Mouse (Mus musculus) testis, postnatal 10 days (tissue): ENCODE measurements at regions not wholly inside any gene's neighbourhood (a gene's known extent, or its start where the extent isn't known, plus 50 kb on each side); places are given as distances from the start of the nearest gene placed in this dataset.

Experiments
- DNase-seq: peaks from one replicate; pipeline ENCODE4 v3.0.0; 2021; ENCODE audit warnings: low spot score

DNA sequence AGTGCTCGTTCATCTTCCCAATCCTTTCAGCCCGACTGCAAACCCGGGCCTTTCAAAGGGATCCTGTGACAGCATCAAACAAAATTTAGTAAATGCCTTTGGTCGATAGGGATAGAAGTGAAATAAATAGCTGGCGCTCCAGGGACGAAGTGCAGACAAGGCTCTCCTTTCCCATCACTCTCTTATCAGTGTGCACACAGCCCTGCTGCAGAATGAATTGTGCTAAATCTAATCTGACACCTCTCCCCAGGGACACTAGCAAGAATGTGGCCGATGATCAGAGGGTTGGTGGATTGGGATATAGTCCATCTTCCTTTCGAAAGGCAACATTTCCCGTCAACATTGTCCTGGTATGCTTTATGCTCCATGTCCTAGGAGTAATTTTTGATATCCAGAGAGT, 1372.9 kb upstream of the Tenm4 start:
- DNase-seq = no peak

DNA sequence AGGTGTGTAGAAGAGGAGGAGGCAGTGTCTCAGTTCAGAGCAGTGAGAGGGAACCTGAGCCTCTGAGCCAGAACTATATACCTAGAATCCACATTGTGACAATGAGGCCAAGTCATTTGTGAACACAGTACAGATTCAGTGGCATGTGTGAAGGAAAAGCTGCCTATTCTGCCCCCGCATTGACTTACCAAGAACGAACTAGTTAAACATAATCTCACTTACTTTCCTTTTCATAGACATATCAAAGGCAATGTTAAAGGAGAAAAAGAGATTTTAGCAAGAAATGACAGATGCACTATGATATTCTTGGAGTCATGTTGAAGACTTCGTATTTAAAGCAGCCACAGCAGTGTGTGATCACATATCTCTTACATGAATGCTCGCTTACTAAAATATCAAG, 1329.8 kb upstream of the Tenm4 start:
- DNase-seq = no peak

DNA sequence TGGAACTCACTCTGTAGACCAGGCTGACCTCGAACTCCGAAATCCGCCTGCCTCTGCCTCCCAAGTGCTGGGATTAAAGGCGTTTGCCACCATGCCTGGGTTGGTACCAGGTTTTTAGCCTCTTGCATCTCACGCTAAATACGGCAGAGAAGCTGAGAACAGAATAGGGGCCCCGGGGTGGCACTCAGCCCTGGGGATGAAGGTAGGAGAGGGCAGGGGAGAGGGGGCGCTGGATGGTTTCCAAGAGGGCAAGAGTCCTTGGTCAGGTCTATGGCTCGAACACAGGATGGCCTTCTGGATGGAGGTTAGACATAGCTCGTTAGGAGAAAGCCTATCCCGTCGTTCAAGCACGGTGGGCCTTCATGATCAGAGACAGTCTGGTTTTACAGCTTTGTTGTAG, 1319.7 kb upstream of the Tenm4 start:
- DNase-seq = peak; percentile 38

DNA sequence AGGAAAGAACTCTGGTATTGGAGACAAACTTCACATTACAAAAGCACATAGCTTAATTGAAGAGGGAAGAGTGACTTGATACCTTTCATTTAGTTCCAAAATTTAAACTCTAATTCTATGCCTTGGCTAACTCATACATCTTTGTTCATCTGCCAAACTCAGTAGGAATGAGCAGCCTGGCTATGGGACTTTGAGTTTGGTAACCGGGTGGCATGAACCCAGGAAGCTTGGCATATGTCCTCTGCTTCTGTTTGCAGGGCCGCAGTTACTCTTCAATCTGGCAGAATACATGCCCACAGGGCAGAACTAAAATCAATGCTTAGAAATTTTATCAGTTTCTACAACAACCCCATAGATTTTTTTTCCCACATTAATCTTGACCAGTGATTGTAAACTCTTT, 1314.4 kb upstream of the Tenm4 start:
- DNase-seq = no peak

DNA sequence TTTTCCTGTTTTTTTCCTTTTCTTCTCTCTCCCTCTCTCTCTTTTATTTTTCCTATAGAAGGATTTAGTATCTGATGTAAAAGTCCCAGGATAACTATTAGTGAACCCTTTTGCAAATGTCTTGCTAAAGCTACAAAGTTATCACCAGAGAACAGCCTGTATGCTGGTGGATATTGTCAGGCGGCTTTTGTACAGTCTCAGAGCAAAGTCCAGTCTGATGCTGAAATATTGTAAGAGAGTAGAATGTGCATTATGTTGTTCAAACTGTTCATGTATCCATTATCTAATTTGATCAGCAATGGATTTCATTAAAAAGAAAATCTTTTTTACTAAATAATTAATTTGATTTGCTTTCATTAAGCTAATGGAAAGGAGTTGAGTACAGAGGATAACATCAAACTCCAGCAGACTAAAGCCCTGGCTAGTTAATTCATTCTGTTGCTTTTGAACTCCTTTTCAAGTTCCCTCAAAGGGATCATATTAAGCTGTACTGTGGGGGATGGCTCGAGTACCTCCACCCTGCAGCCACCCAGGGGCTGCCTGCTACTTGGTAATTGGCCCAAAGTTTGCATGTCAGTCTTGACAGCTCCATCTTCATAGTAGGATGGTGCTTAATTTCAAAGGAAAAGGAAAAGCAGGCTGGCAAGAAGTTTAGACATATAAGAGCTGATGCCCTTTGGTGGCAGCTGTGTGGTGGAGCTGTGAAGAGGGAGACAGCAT, 1280.2 kb upstream of the Tenm4 start:
- DNase-seq = no peak

DNA sequence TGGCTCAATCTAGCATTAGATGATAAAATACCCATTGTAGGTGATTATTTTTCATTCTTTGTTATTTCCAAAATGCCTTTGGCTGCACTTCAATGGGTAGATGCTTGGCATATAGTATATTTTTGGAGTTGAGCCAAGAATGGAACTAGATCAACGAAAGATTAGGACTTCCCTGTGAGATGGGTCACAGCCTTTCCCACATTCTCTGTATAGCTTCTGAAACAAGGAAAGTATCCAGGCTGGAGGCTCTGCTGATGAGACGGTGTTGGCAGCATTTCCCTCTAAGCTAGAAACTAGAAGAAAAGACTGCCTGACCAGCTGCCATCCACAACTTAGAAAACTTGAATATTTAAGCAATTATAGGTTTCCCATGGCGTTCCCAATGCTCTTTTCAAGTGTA, 1273.0 kb upstream of the Tenm4 start:
- DNase-seq = no peak

DNA sequence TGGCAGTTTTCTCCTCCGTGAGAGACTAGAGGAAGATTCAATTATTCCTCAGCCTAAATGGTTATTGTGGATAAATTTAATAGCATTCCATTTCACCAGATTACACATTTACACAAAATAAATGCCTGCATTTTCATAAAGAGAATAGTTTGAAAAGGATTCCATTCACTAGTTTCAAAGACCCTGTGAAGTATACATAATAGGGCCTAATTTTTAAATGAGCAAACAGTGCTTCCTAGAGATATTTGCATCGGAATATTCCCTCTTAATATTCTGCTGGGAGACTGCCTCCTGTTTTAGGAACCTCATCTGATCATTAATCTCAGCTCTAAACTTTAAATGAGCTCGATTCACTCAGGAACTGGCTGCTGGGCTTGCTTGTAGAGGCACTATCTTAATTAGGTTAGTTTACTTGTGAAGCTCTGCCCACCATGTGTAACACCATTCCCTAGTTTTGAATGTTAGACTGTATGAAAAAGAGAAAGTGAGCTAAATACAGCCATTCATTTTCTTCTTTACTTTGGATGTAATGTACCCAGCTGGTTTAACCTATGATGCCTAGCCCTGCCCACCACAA, 1244.4 kb upstream of the Tenm4 start:
- DNase-seq = no peak

DNA sequence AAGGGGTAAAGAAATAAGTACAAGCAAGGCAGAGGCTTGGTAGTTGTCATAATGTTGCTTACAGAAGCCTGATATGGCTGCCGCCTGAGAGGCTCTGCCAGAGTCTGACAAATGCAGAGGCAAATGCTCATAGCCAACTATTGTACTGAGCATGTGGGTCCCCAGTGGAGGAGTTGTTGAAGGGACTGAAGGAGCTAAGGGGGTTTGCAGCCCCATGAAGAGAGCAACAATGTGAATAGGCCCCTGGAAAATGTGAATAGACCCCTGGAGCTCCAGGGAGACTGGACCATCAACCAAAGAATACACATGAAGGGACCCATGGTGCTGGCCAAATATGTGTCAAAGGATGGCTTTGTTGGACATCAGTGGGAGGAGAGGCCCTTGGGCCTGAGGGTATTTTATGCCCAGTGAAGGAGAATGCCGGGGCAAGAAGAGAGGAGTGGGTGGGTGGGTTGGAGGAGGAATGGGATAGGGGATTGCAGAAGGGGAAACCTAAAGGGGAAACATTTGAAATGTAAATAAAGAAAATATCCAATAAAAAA, 1207.2 kb upstream of the Tenm4 start:
- DNase-seq = no peak

DNA sequence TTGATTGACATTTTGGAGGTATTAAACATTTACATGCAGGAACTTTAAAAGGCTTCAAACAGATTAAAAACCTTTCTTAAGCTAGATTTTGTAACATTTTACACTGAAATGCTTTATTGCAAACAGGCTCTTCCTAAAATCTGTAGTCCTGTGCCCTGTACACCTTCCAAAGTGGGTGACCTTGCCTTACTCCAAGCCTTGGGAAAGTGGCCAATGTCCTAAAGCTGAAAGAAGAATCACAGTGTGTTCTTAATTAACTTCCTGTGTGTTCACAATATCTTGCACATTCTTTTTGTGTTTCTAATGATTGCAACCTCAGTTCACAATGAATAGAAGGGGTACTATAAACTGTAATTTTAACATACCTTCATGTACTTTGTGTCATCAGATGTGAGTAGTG, 1203.4 kb upstream of the Tenm4 start:
- DNase-seq = no peak

DNA sequence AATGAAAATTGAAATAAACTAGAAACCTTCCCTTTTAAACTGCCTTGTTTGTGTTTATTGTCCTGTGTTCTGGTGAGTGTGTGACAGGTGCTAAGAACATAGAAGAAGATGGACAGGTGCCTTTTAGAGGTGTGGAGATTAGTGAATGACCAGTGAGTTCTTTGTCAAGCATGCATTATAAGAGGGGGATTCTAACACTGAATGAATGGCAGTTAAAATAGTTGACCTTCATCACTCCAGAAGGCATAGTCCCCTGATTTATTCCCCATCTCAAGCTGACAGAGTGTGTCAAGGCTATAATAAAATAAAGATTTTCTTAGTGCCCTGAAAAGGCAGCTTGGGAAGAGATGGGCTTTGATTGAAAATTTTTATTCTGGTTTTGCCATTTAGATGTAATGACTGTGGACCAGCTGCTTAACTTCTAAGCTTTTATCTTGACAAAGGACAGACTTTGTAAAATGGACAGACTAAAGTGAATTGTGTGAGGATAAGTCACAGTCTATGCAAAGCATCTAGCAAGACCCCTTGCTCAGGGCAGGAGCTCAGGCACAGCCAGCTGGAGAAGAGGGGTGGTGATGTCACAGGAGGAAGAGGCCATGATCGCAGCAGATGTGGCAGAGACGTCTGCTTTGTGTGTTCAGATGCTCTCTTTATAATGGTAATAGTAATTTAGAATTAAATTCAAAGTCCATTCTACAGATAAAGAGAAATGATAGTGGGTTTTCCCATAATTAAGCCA, 1195.8 kb upstream of the Tenm4 start:
- no peak for DNase-seq

DNA sequence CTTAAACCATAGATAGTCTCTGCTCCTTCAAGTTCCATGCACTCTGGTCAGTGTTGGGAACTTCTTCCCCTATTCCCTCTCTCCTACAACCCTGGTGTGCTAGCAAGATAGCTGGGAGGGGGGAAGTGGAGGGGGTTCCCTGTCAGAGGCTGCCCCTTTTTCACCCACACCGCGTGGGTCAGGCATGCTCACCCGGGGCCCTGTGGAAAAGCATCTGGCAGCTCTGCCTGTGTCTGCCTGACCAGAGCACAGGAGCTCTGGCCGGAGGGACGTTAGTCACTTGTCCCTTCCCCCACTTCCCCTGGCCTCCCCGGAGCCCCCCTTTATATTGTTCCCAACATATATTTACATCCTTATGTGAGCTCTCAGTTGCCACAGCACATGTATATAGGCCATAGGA, 1174.8 kb upstream of the Tenm4 start:
- no peak for DNase-seq

DNA sequence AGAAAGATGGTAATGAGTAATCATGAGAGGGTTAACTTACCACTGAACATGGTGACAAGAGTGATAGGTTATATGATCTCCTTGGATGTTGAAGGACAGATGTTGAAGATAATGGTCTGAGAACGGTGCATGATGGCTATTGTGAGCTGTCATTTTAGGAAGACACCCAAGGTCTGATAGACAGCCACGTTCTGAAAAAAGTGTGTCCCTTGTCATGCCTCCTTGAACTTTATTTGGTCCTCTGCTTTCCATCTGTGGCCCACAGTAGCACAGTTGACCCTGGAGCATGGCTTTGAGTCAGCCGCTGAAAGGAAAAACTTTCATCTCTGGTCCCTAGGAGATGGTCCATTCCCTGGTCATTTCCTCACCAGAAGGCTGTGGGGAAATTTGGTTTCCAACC, 1166.9 kb upstream of the Tenm4 start:
- no peak for DNase-seq

DNA sequence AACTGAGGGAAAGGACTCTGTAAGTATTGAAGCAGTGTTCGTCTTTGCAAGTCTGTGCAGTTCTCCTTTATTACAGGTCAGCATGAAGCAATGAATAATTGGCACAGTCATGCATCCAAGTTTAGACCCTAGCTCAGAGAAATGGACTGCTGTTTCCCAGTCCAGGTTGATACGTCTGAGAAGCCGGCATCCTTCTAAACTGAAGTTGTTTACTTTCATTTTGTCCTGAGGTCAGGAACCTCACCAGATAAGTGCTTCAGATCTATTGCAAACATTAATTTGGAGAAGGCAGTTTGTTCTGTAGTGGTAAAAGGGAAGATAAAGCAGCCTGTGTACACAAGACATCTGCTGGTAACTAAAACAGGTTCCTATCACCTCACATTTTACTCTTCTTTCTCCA, 1165.6 kb upstream of the Tenm4 start:
- no peak for DNase-seq

DNA sequence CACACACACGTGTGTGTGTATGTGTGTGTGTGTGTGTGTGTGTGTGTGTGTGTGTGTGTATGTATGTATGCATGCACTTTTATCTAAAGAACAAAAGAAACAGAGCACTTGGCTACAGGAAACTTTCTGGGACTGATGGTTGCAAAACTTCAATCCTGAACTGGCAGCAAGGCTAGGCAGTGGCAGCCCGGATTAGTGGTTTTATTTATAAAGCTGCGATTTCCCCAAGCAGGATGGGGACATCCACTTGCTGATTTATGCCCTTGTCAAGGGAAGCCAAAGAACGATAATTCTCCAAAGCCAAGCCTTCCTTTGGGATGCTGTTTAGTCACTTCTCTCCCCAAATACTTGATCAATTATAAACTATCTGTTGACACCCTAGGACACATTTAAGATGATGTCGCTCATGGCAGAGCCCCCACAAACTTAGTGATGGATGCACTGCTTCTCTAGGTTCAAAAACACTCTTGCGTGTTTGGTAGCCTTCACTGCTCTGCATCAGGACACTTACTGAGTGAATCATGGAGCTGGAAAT, 1162.1 kb upstream of the Tenm4 start:
- no peak for DNase-seq

DNA sequence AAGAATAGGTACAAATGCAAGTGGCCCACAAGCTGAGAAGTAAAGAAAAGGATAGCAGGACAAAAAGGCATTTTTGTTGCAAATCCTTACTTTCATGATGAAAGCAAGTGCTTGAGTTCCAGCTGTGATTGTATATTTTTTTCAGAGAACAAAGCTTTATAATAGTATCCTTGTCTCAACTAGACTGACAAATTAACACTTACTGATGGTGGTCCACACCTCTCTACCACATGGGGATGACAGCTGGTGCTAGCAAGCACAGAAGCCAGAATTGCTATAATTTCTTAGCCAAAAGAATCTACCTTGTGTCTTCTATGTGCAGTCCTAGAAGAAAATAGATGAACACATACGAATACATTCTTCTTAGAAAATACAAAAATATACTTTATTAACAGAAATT, 1150.8 kb upstream of the Tenm4 start:
- no peak for DNase-seq

DNA sequence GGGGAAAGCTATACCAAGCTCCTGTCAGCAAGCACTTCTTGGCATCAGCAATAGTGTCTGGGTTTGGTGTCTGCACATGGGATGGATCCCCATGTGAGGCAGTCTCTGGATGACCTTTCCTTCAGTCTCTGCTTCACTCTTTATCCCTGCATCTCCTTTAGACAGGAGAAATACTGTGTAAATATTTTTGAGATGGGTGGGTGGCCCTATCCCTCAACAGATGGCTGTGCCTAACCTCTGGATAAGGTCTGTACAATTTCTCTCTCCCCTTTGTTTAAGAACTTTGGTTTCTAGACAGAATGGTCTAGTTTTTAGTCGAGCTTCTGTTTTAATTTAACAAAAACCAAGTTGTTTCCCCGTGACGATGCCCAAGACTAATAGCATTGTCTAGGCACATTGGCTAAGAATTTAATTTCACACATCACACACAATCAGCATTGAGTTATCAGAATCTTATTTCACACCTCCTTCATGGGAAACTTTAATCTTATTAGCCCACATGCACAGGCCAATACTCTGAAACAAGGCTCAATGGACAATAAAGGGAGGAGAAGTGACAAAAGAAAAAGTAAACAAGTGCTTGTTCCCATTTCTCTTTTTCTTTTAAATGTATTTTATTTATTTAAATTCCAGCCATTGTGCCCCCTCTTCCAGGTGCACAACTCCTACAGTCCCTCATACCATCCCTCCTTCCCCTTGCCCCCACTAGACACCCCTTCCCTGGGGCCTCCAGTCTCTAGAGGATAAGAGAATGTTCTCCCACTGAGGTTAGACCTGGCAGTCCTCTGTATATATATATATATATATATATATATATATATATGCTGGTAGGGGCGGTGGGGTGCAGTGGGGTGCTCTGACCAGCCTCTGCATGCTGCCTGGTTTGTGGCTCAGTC, 1142.9 kb upstream of the Tenm4 start:
- no peak for DNase-seq
